Mouse (Mus musculus) limb, embryonic 14.5 days (tissue): ENCODE data around the gene Map7. TPM values are rescaled to one million over a fixed set of nuclear protein-coding genes. Genes with fewer than 3 reads are reported as not detected.
A peak's percentile ranks its signal among the peaks of the same experiment; 100 is the strongest.

Source experiments
- ATAC-seq: fragments of 200-750 bp; cut with Nextera tagmentation; 2 replicates; pipeline ENCODE4 v1.8.0; 2017; ENCODE audit warnings: low read depth, moderate number of reproducible peaks, moderate TSS enrichment; ENCODE audit not compliant: low FRiP score
- DNase-seq: peaks from one replicate; pipeline ENCODE4 v3.0.0-alpha.2; 2015; ENCODE audit warnings: low spot score
- H3K27ac ChIP-seq: fragments of 300-500 bp; sonication (generic); replicated peaks from 2 replicates; pipeline ENCODE4 v1.5.1; 2014; ENCODE audit warnings: low read depth, mild to moderate bottlenecking, low read length, moderate library complexity, mixed read lengths
- H3K27me3 ChIP-seq: fragments of 300-500 bp; sonication (generic); 2 replicates; pipeline ENCODE4 v1.6.1; 2014; ENCODE audit warnings: low read length, mixed read lengths; ENCODE audit not compliant: control insufficient read depth, insufficient read depth
- H3K36me3 ChIP-seq: fragments of 300-500 bp; sonication (generic); 2 replicates; pipeline ENCODE4 v1.6.1; 2014; ENCODE audit warnings: mild to moderate bottlenecking, low read length, moderate library complexity, mixed read lengths; ENCODE audit not compliant: control insufficient read depth, insufficient read depth
- H3K4me1 ChIP-seq: fragments of 300-500 bp; sonication (generic); 2 replicates; pipeline ENCODE4 v1.6.1; 2014; ENCODE audit warnings: antibody characterized with exemption, low read length, mixed read lengths; ENCODE audit not compliant: control insufficient read depth, insufficient read depth
- H3K4me2 ChIP-seq: fragments of 300-500 bp; sonication (generic); replicated peaks from 2 replicates; pipeline ENCODE4 v1.6.1; 2014; ENCODE audit warnings: low read depth, mild to moderate bottlenecking, low read length, moderate library complexity; ENCODE audit not compliant: severe bottlenecking
- H3K4me3 ChIP-seq: fragments of 300-500 bp; sonication (generic); replicated peaks from 2 replicates; pipeline ENCODE4 v1.5.1; 2014; ENCODE audit warnings: low read length
- H3K9ac ChIP-seq: fragments of 300-500 bp; sonication (generic); 2 replicates; pipeline ENCODE4 v1.6.1; 2014; ENCODE audit warnings: mild to moderate bottlenecking, low read depth, low read length, moderate library complexity; ENCODE audit not compliant: severe bottlenecking
- H3K9me3 ChIP-seq: fragments of 300-500 bp; sonication (generic); 2 replicates; pipeline ENCODE4 v1.6.1; 2016; ENCODE audit warnings: low read length; ENCODE audit not compliant: control insufficient read depth
- POLR2A ChIP-seq: fragments of 200-500 bp; IDR thresholded peaks from 2 replicates; pipeline ENCODE4 v1.8.0; 2012; ENCODE audit warnings: inconsistent platforms, mild to moderate bottlenecking, moderate library complexity, borderline replicate concordance; ENCODE audit not compliant: insufficient read depth, insufficient read length; ENCODE audit errors: extremely low read depth
- WGBS: fragments of 180-500 bp; shearing (Covaris S2); extraction: QIAGEN DNeasy Blood & Tissue Kit; methylation state at CpG from one replicate; pipeline ENCODE4 v1.1.7; 2014; 5-methylcytosine and 5-hydroxymethylcytosine counted together
- polyA plus RNA-seq, 2 experiments: library from polyadenylated mRNA; depleted of rRNA in 1 of 2; stranded (reverse) in 1 of 2; unstranded in 1 of 2; fragments of >200 nt; fragmentation: Nextera tagmentation in 1 of 2; extraction: Ambion mirVana in 1 of 2; gene quantifications; 2 replicates each; pipeline versions ENCODE4 v1.2.1 to v1.2.3; 2012 to 2014

The Map7 gene
- polyA plus RNA-seq, 2 experiments, result 6.2 to 9.7 TPM

DNA sequence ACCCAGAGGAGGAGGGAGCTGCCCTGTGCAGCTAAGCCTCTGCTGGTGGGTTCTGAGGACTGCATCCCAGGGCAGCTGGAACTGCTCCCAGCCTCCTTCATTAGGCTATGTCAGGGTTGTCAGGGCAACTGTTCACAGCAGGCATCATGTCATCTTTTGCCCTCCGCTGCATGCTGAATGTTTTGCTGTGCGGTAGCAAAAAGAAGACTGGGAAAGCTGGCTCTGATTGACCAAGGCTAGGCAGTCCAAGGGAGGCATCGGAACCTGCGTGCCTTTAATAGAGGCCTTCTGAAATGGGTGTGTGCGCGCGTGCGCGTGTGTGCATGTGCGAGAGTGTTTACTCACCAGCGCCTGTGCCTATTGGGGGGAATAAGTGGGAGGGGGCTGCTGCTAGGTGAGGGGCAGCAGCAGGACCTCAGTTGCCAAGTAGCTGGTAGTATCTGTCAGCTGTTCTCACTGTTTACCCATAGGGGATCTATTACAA lies 22.4 kb downstream of the Map7 start:
- no peak for TF ChIP-seq POLR2A
- peaks cover 7% of the 10 kb centered on the region for H3K4me1 ChIP-seq
- WGBS, result 45% methylated on average over 11 of the region's 11 CpGs
- DNase-seq (peak; percentile 73), ATAC-seq (peak; percentile 86)
- no peaks in the 10 kb centered on the region for H3K9me3 ChIP-seq
- H3K4me2 ChIP-seq, result peak overlapping the region; percentile 40; the same call in 1 of the 2 replicates
- 0 out of 2 replicates have a peak overlapping the region, but pooled peaks have one; percentile 12 for H3K4me3 ChIP-seq
- no peaks in the 10 kb centered on the region for H3K36me3 ChIP-seq
- H3K27me3 ChIP-seq, result no peaks in the 10 kb centered on the region
- no peak overlapping the region for H3K27ac ChIP-seq
- H3K9ac ChIP-seq, result no peak overlapping the region

DNA sequence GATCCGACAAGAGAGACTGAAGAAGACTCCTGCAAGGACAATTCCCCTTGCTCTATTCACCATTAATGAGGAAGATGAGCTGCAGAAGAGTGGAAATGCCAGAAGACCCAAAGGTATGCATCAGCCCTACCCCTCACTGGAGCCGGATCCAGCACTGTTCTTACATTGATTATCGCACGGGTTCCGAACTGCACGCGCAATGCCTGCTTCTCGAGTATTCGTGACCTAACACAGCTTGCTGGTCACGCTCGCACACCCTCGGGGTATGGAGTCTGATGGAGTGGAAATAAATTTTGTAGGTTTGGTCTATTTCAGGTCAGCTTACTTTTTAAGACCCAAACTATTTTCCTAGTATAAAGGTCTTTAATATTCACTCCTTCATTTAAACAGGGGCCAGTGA lies 22.9 kb downstream of the Map7 start:
- TF ChIP-seq POLR2A, result no peak
- no peak overlapping the region for H3K27ac ChIP-seq

DNA sequence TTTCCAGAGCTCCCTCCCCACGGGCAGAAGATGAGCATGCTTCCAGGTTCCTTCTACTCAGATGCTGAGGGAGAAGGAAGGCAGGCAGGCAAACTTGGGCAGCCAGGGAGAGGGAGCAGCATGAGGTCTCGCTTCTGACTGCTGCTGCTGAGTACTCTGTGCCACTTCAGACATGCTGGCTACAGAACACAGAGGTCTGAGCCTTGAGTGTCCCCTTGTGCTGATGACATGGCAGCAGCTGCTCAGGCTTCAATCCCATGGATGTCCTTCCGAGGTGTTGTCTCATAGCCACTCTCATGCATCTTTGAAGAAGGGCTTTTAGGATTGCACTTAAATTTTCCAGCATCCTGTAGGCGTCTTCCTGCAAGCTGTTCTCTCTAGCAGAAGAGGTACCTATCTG lies 23.5 kb downstream of the Map7 start:
- H3K9me3 ChIP-seq, result no peaks in the 10 kb centered on the region

More for the DNA sequence above, 22.9 kb downstream of the Map7 start:
- DNase-seq, result no peak
- peaks cover 7% of the 10 kb centered on the region for H3K4me1 ChIP-seq
- WGBS, result 61% methylated on average over 12 of the region's 12 CpGs
- H3K9ac ChIP-seq, result no peak overlapping the region
- no peak overlapping the region for H3K4me3 ChIP-seq
- ATAC-seq, result no peak
- H3K36me3 ChIP-seq, result no peaks in the 10 kb centered on the region
- H3K4me2 ChIP-seq, result peak overlapping the region; percentile 40; the same call in 1 of the 2 replicates
- no peaks in the 10 kb centered on the region for H3K9me3 ChIP-seq
- no peaks in the 10 kb centered on the region for H3K27me3 ChIP-seq

DNA sequence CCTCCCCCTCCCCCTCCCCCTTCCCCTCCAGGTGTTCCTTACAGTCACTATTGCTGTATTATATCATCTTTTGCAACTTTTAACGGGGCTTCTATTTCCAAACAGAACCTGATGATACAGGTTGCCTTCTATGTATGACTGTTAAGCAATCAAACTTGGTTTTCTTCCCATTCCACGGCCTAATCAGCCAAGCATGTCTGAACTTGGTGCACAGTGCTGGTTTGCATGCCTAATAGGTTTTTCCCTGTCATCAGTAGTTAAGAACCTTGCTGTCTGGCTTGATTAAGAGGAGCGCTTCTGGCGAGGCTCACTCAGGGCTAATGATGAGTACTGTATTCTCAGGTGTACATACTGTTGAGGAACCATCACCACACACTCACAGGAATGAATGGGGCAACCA lies 25.5 kb downstream of the Map7 start:
- ATAC-seq, result no peak
- H3K27me3 ChIP-seq, result no peaks in the 10 kb centered on the region
- TF ChIP-seq POLR2A, result no peak
- H3K9ac ChIP-seq, result no peak overlapping the region
- DNase-seq, result peak; percentile 50
- WGBS, result 70% methylated on average over 4 of the region's 4 CpGs
- no peaks in the 10 kb centered on the region for H3K9me3 ChIP-seq
- H3K27ac ChIP-seq, result no peak overlapping the region
- H3K36me3 ChIP-seq, result no peaks in the 10 kb centered on the region
- no peak overlapping the region for H3K4me3 ChIP-seq
- H3K4me1 ChIP-seq, result peaks cover 7% of the 10 kb centered on the region
- no peak overlapping the region for H3K4me2 ChIP-seq

More for the DNA sequence above, 23.5 kb downstream of the Map7 start:
- Histone ChIP-seq H3K4me3 (no peak overlapping the region), H3K4me2 (no peak overlapping the region), H3K9ac (no peak overlapping the region), H3K27me3 (no peaks in the 10 kb centered on the region), H3K36me3 (no peaks in the 10 kb centered on the region), H3K27ac (no peak overlapping the region), H3K4me1 (peaks cover 7% of the 10 kb centered on the region)
- no peak for ATAC-seq
- no peak for TF ChIP-seq POLR2A
- no peak for DNase-seq
- WGBS, result 62% methylated on average over 4 of the region's 4 CpGs

DNA sequence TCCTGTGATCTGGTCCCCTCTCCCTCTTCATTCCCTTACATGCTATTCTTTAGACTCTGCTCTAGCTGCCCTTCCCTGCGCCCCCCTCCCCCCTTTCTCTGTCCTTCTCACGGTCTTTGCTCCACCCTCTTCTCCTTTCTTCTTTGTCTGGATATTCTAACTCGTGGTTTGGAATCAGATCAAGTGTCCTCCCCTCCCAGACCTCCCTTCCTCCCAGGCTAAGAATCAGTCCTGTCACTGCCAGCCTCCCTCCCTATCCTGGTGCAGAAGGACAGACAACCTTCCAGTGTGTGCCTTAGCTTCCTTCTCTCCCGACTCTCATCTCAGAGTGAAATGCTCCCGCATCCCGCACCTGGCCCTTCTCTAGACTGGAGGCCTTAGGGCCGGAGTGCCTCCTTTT lies 27.8 kb downstream of the Map7 start:
- 77% methylated on average over 7 of the region's 7 CpGs for WGBS
- Histone ChIP-seq H3K9ac (no peak overlapping the region), H3K4me2 (no peak overlapping the region), H3K36me3 (no peaks in the 10 kb centered on the region), H3K4me3 (no peak overlapping the region), H3K4me1 (peaks cover 2% of the 10 kb centered on the region; the same call in 1 of the 2 replicates), H3K9me3 (no peaks in the 10 kb centered on the region), H3K27me3 (no peaks in the 10 kb centered on the region), H3K27ac (no peak overlapping the region)
- DNase-seq (no peak), ATAC-seq (no peak)
- no peak for TF ChIP-seq POLR2A
